Mouse (Mus musculus): ENCODE data around the gene Pcbp4.

GRCm38 (mm10) chr9:106470991-106471750, 18.1 kb downstream of the Pcbp4 start:
- TF ChIP-seq CTCF (IDR thresholded peaks at IDR 0.05; ENCODE audit: low read depth) (no peak), EP300 (IDR thresholded peaks at IDR 0.05; ENCODE audit: low read depth) (no peak)
